Mouse (Mus musculus) stomach, embryonic 14.5 days (tissue): ENCODE data around the gene Unc13c. TPM values are rescaled to one million over a fixed set of nuclear protein-coding genes. Genes with fewer than 3 reads are reported as not detected.

Experiments
- ATAC-seq: fragments of 200-750 bp; cut with Nextera tagmentation; 2 replicates; pipeline ENCODE4 v1.8.0; 2017; ENCODE audit warnings: low read depth, moderate TSS enrichment; ENCODE audit not compliant: insufficient number of reproducible peaks, insufficient read depth, low FRiP score
- H3K27ac ChIP-seq: fragments of 300-500 bp; sonication (generic); 2 replicates; pipeline ENCODE4 v1.5.1; 2014; ENCODE audit warnings: mild to moderate bottlenecking, low read length, moderate library complexity, mixed read lengths
- H3K27me3 ChIP-seq: fragments of 300-500 bp; sonication (generic); 2 replicates; pipeline ENCODE4 v1.6.1; 2014; ENCODE audit warnings: low read length, control low read depth, mixed read lengths; ENCODE audit not compliant: control insufficient read depth, insufficient read depth
- H3K36me3 ChIP-seq: fragments of 300-500 bp; sonication (generic); 2 replicates; pipeline ENCODE4 v1.6.1; 2014; ENCODE audit warnings: mild to moderate bottlenecking, control low read depth, low read length, moderate library complexity, mixed read lengths; ENCODE audit not compliant: control insufficient read depth, insufficient read depth
- H3K4me1 ChIP-seq: fragments of 300-500 bp; sonication (generic); 2 replicates; pipeline ENCODE4 v1.6.1; 2014; ENCODE audit warnings: low read length, control low read depth, mixed read lengths; ENCODE audit not compliant: control insufficient read depth, insufficient read depth
- H3K4me2 ChIP-seq: fragments of 300-500 bp; sonication (generic); replicated peaks from 2 replicates; pipeline ENCODE4 v1.6.1; 2014; ENCODE audit warnings: low read depth, low read length, control low read depth
- H3K4me3 ChIP-seq: fragments of 300-500 bp; sonication (generic); 2 replicates; pipeline ENCODE4 v1.5.1; 2014; ENCODE audit warnings: low read depth, low read length, control low read depth
- H3K9ac ChIP-seq: fragments of 300-500 bp; sonication (generic); replicated peaks from 2 replicates; pipeline ENCODE4 v1.6.1; 2014; ENCODE audit warnings: low read depth, mild to moderate bottlenecking, control low read depth, low read length, moderate library complexity, mixed read lengths
- H3K9me3 ChIP-seq: fragments of 300-500 bp; sonication (generic); 2 replicates; pipeline ENCODE4 v1.6.1; 2016; ENCODE audit warnings: low read depth, low read length, control low read depth; ENCODE audit not compliant: control insufficient read depth
- WGBS: fragments of 180-500 bp; shearing (Covaris S2); extraction: QIAGEN DNeasy Blood & Tissue Kit; methylation state at CpG from one replicate; pipeline ENCODE4 v1.1.7; 2014; 5-methylcytosine and 5-hydroxymethylcytosine counted together
- polyA plus RNA-seq: library from polyadenylated mRNA; unstranded; fragments of >200 nt; fragmentation: Nextera tagmentation; extraction: Ambion mirVana; gene quantifications from 2 replicates; pipeline ENCODE4 v1.2.1, GENCODE M21; 2014

The Unc13c gene
- polyA plus RNA-seq, 1 experiment from 2014 or later = 2.0 TPM

GRCm38 (mm10) chr9:73638119-73638518, 330.6 kb downstream of the Unc13c start:
- Histone ChIP-seq H3K9ac (no peak overlapping the region), H3K4me1 (no peaks in the 10 kb centered on the region), H3K4me3 (no peak overlapping the region), H3K36me3 (no peaks in the 10 kb centered on the region), H3K27ac (no peak overlapping the region), H3K4me2 (no peak overlapping the region), H3K9me3 (no peaks in the 10 kb centered on the region), H3K27me3 (no peaks in the 10 kb centered on the region)
- WGBS = 83% methylated on average over 1 of the region's 1 CpGs
- ATAC-seq = no peak

GRCm38 (mm10) chr9:73625171-73625570, 343.6 kb downstream of the Unc13c start:
- WGBS = 67% methylated on average over 1 of the region's 1 CpGs
- Histone ChIP-seq H3K4me1 (no peaks in the 10 kb centered on the region), H3K27me3 (no peaks in the 10 kb centered on the region), H3K9me3 (no peaks in the 10 kb centered on the region), H3K27ac (no peak overlapping the region), H3K4me2 (no peak overlapping the region), H3K36me3 (no peaks in the 10 kb centered on the region), H3K4me3 (no peak overlapping the region), H3K9ac (no peak overlapping the region)
- ATAC-seq = no peak

- ATAC-seq = no peak
- Histone ChIP-seq H3K4me2 (no peak overlapping the region), H3K36me3 (no peaks in the 10 kb centered on the region), H3K9ac (no peak overlapping the region), H3K4me3 (no peak overlapping the region), H3K27me3 (no peaks in the 10 kb centered on the region), H3K27ac (no peak overlapping the region), H3K4me1 (no peaks in the 10 kb centered on the region), H3K9me3 (no peaks in the 10 kb centered on the region)
- WGBS = 76% methylated on average over 4 of the region's 4 CpGs
Observed at GRCm38 (mm10) chr9:73612896-73613295, 355.9 kb downstream of the Unc13c start.

GRCm38 (mm10) chr9:73603921-73604320, 364.8 kb downstream of the Unc13c start:
- H3K36me3 ChIP-seq = no peaks in the 10 kb centered on the region
- H3K4me1 ChIP-seq = no peaks in the 10 kb centered on the region
- H3K4me3 ChIP-seq = no peak overlapping the region
- no peaks in the 10 kb centered on the region for H3K27me3 ChIP-seq
- H3K9me3 ChIP-seq = no peaks in the 10 kb centered on the region
- H3K4me2 ChIP-seq = no peak overlapping the region
- no peak overlapping the region for H3K9ac ChIP-seq
- no peak overlapping the region for H3K27ac ChIP-seq
- WGBS = 73% methylated on average over 1 of the region's 1 CpGs
- ATAC-seq = no peak

GRCm38 (mm10) chr9:73565558-73565957, 403.2 kb downstream of the Unc13c start:
- WGBS = 48% methylated on average over 4 of the region's 4 CpGs
- H3K27me3 ChIP-seq = no peaks in the 10 kb centered on the region
- ATAC-seq = no peak

GRCm38 (mm10) chr9:73560037-73560436, 408.7 kb downstream of the Unc13c start:
- WGBS = 37% methylated on average over 5 of the region's 5 CpGs
- no peak for ATAC-seq

More at GRCm38 (mm10) chr9:73565558-73565957, 403.2 kb downstream of the Unc13c start:
- H3K4me3 ChIP-seq = no peak overlapping the region
- H3K36me3 ChIP-seq = no peaks in the 10 kb centered on the region
- no peaks in the 10 kb centered on the region for H3K4me1 ChIP-seq
- H3K9me3 ChIP-seq = peaks cover 6% of the 10 kb centered on the region; the same call in 1 of the 2 replicates
- no peak overlapping the region for H3K27ac ChIP-seq
- no peak overlapping the region for H3K4me2 ChIP-seq
- no peak overlapping the region for H3K9ac ChIP-seq

GRCm38 (mm10) chr9:73557805-73558204, 411.0 kb downstream of the Unc13c start:
- WGBS = 69% methylated on average over 2 of the region's 2 CpGs
- Histone ChIP-seq H3K36me3 (no peaks in the 10 kb centered on the region), H3K9me3 (no peaks in the 10 kb centered on the region), H3K4me3 (no peak overlapping the region), H3K4me1 (no peaks in the 10 kb centered on the region), H3K4me2 (no peak overlapping the region), H3K27ac (no peak overlapping the region), H3K9ac (no peak overlapping the region), H3K27me3 (no peaks in the 10 kb centered on the region)
- ATAC-seq = no peak

More at GRCm38 (mm10) chr9:73560037-73560436, 408.7 kb downstream of the Unc13c start:
- no peak overlapping the region for H3K9ac ChIP-seq
- H3K27ac ChIP-seq = no peak overlapping the region
- H3K9me3 ChIP-seq = no peaks in the 10 kb centered on the region
- H3K36me3 ChIP-seq = no peaks in the 10 kb centered on the region
- H3K4me1 ChIP-seq = no peaks in the 10 kb centered on the region
- no peaks in the 10 kb centered on the region for H3K27me3 ChIP-seq
- H3K4me2 ChIP-seq = no peak overlapping the region
- no peak overlapping the region for H3K4me3 ChIP-seq

GRCm38 (mm10) chr9:73555354-73555753, 413.4 kb downstream of the Unc13c start:
- 71% methylated on average over 6 of the region's 6 CpGs for WGBS
- H3K4me3 ChIP-seq = no peak overlapping the region

GRCm38 (mm10) chr9:73472568-73472967, 496.2 kb downstream of the Unc13c start:
- 41% methylated on average over 3 of the region's 3 CpGs for WGBS
- Histone ChIP-seq H3K27me3 (no peaks in the 10 kb centered on the region), H3K27ac (no peak overlapping the region), H3K9ac (no peak overlapping the region), H3K4me3 (no peak overlapping the region), H3K4me2 (no peak overlapping the region), H3K36me3 (no peaks in the 10 kb centered on the region), H3K9me3 (no peaks in the 10 kb centered on the region), H3K4me1 (no peaks in the 10 kb centered on the region)
- ATAC-seq = no peak

More at GRCm38 (mm10) chr9:73555354-73555753, 413.4 kb downstream of the Unc13c start:
- no peaks in the 10 kb centered on the region for H3K4me1 ChIP-seq
- no peaks in the 10 kb centered on the region for H3K27me3 ChIP-seq
- H3K36me3 ChIP-seq = no peaks in the 10 kb centered on the region
- H3K4me2 ChIP-seq = no peak overlapping the region
- no peak overlapping the region for H3K27ac ChIP-seq
- no peaks in the 10 kb centered on the region for H3K9me3 ChIP-seq
- H3K9ac ChIP-seq = no peak overlapping the region
- ATAC-seq = no peak
